Mouse (Mus musculus) B cell, adult (primary cell): Measurements from ENCODE around the gene Scgb2a2. TPM values are rescaled to one million over a fixed set of nuclear protein-coding genes. Genes with fewer than 3 reads are reported as not detected.

Experiments used
- total RNA-seq: library from RNA; stranded (reverse); gene quantifications from 4 replicates; pipeline ENCODE4 v1.2.4, GENCODE M21; 2023; ENCODE audit not compliant: inconsistent age

Scgb2a2 gene
- total RNA-seq, result not detected in 4 replicates

DNA sequence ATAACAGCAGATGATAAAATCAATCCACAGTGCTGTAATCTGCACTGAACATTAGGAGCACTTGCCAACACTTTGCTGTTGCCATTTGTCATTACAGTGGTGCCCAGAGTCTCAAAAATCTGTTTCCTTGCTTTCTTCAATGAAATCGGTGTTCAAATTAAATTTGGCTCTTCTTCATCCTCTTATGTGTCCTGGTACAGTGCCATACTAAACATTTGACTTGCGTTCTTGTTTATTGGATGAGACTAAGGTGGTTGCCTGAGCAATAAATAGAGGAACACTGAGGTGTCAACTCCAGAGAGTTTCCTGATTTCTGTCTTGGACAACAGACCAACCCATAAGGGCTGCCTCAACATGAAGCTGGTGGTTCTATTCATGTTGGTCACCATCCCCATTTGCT, at the start of gene Scgb2a2:
TSS of gene Scgb2a2 (plus strand) at position 301 of the 400 bp plus-strand sequence.

DNA sequence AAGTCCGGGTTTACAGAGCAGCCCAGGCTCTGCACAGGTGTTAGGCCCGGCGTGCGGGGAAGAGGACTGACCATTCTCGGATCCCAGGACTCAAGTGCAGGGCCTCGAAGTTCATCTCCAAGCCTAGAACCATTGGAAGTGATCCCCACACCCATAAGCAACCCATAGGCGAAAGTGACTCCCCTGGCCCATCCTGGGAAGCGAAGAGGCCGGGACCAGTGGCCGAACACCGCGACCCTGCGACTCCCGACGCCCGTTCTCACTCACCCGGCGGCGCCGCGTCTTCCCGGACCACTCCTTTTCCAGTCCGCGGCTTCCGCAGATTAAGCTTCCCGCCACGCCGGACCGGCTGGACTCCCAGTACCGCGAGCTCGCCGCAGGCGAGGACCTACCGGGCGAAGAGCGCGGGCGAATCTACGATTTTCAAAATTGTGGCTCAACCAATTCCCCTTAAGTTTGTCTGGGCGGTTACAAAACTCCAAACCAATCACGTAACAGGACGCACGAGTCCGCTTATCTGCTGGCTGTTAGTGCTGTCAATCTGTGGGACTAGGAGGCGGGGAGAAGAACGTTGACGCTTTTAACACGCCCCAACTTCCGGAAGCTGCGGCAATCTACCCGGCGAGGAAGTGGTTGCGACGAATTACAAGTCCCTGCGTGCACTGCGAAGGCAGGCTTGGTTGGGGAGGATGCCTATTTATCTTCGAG, 51.9 kb downstream of the Scgb2a2 start, which contains the start of gene Incenp:
TSS of gene Incenp (minus strand) at position 480 of the 708 bp plus-strand sequence.

Other genes with a start within 250 kb of the Scgb2a2 start
- gene Incenp, start 52.0 kb downstream of the Scgb2a2 start, total RNA-seq, result 34.7 to 42.7 TPM (median 40.1 TPM) in 4 replicates
- 2,198 to 2,406 TPM (median 2,302 TPM) in 4 replicates for gene Fth1, start 133.0 kb downstream of the Scgb2a2 start, total RNA-seq
- not detected in 4 replicates for gene Best1, start 154.1 kb downstream of the Scgb2a2 start, total RNA-seq
- 0.90 to 1.8 TPM (median 1.1 TPM) in 4 replicates for gene Rab3il1, start 154.1 kb downstream of the Scgb2a2 start, total RNA-seq
- 0.32 to 1.5 TPM (median 1.0 TPM) in 4 replicates for gene Fads3, start 194.0 kb downstream of the Scgb2a2 start, total RNA-seq